Mouse (Mus musculus): ENCODE measurements at regions not wholly inside any gene's neighbourhood (a gene's known extent, or its start where the extent isn't known, plus 50 kb on each side); places are given as distances from the start of the nearest gene placed in this dataset.

DNA sequence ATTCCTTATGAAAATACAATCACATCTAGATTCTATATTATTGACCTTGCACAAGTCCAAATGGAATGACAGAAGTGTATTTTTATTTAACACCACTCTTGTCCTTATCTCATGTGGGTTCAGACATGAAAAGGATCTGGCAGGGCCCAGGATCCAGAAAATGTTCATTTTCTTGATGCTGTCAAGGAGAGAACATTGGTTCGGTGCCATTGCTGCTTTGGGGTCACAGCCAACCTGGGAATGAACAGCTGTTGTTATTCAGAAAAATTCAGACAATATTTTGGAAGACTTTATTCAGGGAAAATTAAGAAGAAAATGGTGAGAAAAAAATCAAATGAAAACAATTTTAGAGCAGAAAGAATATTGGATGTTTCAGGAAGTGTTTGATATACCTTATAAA is 590.0 kb downstream of the Iqcm start:
- DNase-seq (ENCODE audit: low spot score in 2 of 2) = no peak

DNA sequence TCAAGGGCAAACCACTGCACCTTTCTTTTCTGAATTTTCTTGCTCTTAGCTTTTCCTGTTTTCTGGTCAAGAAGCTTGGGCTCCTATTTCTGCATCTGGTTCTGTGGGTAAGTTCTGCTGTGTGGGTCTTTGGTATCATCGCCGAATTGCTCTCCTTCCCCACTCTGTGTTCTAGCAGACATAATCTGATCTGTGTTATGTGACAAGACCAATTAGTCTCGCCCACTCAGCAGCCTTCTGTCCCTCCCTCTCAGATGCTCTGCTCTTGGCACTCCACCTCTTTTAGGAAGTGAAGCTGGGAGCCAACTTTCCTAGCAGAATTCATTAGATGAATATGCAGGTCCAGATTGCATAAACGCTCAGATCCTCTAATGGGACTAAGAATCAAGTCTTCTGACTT is 603.5 kb downstream of the Iqcm start:
- peak in 1 of 2 experiments; percentile 6 for DNase-seq (ENCODE audit: low spot score in 2 of 2)

DNA sequence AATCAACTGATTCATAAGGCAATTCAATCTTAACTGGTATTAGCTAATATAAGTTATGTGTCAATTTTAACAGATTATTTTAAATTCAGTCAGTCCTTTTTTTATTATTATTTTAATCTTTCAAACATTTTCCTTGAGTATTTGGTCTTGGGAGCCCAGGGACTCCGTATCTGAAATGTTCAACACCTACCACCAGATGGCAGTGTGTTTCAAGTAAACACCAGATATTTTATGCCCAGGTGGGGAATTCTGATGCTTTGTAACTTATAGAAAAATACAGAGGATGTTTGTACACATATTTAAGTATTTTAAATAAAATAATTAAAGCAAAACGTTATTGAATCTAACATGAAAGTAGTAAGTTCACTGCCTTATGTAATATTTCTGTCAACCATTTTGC is 619.2 kb downstream of the Iqcm start:
- DNase-seq (ENCODE audit: low spot score in 2 of 2) = no peak

DNA sequence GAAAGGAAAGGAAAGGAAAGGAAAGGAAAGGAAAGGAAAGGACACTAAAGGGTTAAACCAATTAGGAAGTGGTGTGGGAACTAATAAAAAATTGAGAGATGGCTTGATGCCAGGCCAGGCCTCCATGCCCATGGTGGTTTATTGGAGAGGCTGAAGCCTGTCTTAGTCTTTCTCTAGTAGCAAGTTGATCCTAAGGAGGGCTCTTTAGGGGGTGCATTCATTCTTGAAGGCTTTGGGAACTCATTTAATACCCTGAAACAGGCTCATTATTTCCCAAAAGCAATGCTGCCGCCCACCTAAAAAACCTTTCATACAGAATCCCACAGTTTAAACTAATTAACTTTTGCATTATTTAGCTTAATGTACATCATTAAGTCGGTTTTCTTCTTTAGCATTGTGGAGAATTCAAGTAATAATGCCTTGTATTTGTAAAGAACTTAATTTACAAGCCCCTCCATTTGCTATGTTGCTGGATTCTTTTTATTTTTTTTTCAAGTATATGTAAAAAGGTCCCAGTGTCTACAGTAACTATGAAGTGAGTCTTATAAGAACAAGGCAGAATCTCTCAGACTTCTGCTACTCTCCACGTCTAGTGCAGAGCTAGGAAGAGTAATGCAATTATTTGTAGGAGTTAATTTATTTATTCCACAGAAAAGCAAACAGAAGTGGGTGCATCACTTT is 624.3 kb downstream of the Iqcm start:
- DNase-seq (ENCODE audit: low spot score in 2 of 2) = no peak

DNA sequence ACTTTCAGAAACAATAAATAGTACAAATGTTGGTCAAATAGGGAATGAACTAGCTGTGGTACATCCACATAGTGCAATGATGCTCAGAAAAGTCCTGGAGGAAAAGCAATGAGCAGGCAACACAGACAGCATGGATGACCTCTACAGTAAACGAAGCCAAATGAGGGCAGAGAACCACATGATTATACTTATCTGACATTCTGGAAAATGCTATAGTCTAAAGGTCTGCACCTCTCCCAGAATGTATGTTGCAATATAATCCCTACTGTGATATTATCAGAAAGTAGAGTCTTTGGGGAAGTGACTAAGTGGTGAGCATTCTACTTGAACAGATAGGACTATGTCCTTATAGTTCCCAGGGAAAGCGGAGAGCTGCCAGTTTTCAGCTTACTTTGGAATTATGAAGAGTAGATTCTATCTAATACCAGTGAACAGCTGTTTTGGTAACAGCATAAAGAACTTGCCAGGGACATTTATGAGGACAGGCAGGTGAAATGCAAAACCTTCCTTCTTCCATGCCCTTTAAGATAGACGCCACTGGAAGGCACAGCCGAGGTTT is 672.2 kb downstream of the Iqcm start:
- no peak for DNase-seq (ENCODE audit: low spot score in 2 of 2)

DNA sequence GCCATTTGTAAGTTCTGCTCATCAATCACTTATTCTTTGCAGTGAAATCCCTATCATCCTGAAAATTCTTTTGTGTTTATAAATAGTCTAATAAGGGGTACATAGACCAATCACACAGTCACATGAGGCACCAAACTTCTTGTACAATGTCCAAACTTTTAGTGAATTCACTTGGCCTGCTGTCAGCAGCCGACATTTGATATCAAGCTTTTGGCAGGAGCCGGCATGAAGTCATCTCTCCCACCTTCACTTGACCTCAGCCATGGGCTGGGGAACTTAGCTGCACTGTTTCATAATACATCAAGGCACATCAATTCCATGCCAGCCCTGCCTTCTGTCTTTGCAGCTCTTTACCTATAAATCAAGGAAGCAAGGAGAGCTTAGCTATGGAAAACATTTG is 679.0 kb downstream of the Iqcm start:
- DNase-seq (ENCODE audit: low spot score in 2 of 2) = no peak

DNA sequence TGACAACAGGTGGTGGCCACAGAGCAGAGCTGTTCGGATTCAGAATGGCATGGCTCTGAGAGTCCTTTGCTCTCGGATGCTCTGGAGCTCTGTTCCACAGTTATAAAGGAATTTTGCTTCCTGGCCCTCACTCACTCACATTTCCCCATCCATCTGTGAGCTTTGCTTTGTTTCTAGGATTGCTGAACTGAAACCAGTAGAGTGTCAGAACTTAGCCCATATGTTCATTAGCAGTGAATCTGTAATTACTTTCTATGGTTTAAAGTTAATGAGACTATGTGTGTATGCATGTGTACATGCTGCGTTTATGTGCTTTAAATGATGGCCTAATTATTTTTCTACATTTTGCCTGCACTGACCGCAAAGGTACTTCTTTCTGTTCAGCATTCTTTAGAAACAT is 688.7 kb downstream of the Iqcm start:
- DNase-seq (ENCODE audit: low spot score in 2 of 2) = no peak

DNA sequence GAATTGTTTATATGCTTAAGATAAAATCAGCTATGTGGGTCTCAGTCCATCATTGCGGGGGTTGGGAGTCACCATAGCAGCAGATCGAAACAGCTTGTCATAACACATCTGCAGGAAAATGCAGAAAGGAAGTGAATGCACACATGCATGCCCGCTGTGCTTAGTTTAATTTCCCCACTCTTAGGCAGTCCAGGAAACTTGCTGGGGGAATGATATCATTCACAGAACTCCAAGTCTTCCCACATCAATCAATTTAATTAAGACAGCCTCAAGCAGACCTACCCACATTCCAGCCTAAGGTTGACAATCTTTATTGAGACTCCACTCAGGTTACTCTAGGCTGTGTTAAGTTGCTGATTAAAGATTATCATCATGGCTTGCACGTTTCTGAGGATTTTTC is 700.2 kb downstream of the Iqcm start:
- DNase-seq (ENCODE audit: low spot score in 2 of 2) = no peak

DNA sequence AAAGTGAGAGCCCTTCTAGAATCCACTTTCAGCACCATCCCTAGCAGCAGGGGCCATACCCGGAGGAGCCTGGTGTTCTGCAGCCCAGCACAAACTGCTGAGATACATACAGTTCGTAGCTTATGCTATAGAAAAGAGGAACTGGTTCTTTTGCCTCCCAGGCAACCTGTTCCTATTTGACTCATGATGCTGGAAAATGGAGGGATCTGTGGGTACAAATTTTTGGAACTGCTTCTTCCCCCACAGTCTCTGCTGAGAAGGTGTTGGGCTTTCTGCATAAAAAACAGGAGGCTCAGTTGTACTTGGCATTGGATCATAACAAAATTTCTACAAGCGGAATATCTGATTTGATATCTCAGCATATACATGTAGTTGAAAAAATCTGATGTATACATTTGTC is 716.7 kb upstream of the Nr3c2 start:
- DNase-seq (ENCODE audit: low spot score in 2 of 2) = no peak

DNA sequence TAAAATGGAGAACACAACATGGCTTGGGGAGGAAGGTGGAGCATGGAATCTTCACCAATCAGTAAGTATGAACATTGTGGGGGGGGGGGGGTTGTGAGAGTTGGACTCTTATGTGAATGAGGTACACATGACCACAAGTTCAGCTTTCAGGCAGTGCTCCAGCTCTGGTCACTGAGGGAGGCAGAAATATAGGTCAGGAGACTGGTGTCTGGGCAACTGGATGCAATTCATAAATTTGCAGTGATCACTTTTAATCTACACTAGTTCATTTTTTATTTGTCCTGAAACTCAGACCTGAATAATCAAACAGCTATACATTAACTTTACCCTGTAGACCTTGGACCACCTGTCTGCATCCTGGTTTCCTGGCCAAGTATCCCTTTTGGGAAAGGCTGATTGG is 715.4 kb upstream of the Nr3c2 start:
- no peak for DNase-seq (ENCODE audit: low spot score in 2 of 2)

DNA sequence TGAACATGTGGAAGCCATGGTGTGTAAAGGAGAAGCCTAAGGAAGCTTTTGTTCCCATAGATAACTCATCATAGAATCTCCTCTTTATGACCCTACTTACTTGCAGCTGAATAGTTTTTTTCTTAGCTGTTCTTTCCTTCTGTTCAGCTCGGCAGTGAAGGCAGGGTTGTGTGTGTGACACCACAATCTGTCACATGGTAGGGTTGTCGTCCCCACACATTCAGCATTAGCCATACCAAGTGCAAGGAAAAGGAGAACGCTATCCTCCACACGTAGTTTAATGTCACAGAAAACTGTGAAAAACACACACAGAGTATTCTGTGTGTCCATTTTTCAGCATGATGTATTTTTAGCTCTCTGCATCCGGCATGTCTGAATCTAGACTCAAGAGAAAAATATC is 711.9 kb upstream of the Nr3c2 start:
- no peak for DNase-seq (ENCODE audit: low spot score in 2 of 2)

DNA sequence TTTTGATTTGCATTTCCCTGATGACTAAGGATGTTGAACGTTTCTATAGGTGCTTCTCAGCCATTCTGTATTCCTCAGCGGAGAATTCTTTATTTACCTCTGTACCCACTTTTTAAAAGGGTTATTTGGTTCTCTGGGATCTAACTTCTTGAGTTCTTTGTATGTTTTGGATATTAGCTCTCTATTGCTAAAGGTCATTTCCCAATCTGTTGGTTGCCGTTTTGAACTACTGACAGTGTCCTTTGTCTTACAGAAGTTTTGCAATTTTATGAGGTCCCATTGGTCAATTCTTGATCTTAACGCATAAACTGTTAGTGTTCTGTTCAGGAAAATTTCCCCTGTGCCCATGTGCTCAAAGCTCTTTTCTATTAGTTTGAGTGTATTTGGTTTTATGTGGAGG is 687.4 kb upstream of the Nr3c2 start:
- DNase-seq (ENCODE audit: low spot score in 2 of 2) = no peak

DNA sequence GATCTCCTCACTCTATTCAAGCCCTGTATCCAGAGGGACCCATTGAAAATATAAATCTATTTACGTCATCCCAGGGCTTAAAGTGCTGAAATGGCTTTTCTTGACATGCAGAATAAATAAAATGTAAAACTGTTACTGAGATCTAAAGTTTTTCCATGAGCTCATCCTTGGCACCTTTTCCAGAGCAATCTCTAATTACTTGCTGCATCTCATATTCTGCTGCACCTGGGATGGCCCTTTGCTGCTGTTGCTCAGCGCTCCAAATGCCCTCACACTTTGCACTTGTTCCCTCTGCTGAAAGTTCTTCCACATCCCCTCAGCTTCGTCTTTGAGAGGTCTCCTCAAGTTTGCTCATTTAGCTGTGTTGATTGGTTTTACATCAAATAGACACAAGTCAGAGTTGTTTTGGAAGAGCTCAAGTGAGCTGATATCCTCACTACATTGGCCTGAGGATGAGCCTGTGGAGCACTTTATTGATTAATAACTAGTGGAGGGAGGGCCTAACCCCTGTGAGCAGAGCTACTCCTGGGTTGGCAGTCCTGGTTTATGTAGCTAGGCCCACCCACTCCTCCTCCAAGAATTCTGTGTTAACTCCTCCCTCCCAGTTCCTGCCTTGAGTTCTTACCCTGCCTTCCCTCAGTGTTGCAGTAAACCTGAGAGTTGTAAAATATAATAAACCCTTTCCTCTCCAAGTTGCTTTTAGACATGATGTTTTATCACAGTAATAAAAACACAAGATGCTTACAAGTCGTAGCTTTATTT is 681.2 kb upstream of the Nr3c2 start:
- DNase-seq (ENCODE audit: low spot score in 2 of 2) = no peak

DNA sequence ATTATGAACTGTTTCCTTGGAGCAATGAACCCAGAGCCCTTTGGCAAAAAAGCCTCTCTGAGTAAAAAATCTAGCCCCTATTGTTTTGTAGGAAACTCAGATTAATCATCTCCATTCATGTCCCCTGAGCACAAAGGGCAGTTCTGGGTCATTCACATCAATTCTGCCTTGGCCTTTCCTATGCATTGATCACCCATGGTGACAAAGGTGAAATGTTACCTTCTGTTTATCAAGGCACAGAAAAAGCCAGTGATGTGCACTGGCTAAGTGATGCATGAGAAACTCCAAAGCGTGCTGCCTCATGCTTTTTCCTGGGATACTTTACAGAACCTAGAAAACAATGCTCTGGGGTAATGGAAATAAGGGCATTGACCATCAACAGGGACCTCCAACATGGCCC is 668.4 kb upstream of the Nr3c2 start:
- no peak for DNase-seq (ENCODE audit: low spot score in 2 of 2)

DNA sequence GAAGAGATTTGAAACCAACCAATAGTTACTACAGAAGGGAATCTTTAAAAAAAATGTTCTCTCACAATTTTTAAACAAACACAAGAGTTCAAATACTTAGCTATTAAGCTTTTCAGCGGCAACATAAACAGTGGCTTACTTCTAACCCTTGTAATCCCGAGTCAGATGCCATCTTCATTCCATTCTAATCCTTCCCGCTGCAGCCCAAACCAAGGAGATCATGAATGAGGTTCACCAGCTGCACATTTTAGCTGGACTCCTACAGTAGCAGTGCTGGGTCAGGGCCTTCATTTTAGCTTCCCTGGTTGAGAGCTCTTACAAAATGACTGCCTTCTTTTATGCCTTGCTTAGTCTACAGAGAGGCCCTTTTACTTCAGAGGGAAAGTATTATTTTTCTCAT is 650.0 kb upstream of the Nr3c2 start:
- no peak for DNase-seq (ENCODE audit: low spot score in 2 of 2)

DNA sequence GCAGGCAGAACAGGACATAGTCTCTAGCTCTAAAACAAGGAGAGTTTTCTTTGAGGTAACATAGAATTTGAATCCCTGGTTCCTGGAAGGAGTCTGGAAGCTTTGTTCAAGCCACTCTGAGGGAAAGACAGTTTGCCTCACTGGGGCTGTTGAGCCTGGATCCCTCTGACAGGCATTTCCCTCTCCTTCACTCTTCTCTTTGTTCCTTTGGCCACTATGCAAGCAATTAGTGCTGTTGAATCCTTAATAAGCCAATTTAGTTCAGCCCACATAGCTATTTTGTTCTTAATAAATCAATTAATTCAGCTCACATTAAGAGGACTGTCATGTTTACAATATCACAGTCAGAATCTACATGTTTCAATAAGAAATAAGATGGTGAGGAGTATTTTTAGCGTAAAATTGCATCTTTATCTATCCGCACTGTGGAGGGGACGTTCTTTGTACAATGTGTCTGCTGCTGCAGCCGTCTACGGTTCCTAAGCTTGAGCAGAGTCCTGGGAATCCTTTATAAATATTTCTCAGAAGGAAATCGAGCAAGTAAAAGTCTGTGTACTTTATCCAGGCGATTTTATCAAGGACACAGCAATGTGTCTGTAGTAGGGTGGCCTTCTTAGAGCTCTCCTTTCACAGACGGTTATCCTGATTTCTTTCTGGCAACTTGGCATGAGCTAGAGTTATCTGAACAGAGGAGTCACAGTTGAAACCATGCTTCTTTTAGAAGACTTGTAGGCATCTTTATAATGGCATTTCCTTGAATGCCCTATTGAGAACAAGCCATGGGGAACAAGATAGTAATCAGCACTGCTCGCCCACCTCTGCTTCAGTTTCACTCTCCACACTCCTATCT is 646.9 kb upstream of the Nr3c2 start:
- DNase-seq (ENCODE audit: low spot score in 2 of 2) = no peak
